Mouse (Mus musculus): ENCODE measurements around the gene Hmgn2. TPM values are rescaled to one million over a fixed set of nuclear protein-coding genes. Genes with fewer than 3 reads are reported as not detected.

Hmgn2 gene
- 74.2 TPM for polyA plus RNA-seq (2014; fragmentation: Illumina TruSeq; extraction: RNeasy Lipid Tissue Mini Kit (QIAGEN cat#74804); ENCODE audit: low read depth, low replicate concordance)

DNA sequence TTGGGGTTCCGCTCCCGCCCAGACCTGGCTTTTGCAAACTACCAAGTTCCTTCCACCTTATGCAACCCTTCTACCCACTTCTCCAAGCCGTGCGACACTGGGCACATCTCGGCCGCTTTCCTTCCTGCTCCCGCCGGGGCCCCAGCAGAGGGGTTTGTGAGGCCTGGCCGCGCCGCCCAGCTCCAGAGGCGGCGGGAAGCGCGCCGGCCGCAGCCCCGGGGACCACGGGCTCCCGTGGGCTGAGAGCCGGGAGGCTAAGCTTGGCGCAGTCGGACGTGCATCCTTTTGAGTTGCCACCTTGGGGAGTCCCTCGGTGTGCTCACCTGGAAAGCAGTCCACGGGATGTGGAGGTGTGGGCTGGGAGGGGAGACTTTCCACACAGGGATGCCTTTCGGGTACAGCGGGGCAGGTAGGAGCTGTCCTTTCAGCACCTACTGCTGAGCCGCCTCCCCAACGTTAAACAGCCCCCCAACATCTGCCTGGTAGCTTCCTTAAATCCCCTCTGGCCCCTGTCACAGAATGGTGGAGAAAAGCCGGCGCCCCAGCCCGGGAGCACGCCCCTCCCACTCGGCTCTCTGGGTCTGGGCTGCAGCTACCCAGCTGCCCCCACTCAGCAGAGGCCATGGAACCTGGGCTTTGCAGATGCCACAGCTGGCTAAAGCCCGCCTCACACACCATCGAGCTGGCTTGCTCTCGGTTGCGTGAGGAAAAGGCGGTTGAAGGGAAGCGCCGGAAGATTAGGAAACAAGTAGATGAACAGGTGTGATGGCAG is at the start of gene Hmgn2:
TSS of gene Hmgn2 (minus strand) at position 501 of the 772 bp plus-strand sequence.

DNA sequence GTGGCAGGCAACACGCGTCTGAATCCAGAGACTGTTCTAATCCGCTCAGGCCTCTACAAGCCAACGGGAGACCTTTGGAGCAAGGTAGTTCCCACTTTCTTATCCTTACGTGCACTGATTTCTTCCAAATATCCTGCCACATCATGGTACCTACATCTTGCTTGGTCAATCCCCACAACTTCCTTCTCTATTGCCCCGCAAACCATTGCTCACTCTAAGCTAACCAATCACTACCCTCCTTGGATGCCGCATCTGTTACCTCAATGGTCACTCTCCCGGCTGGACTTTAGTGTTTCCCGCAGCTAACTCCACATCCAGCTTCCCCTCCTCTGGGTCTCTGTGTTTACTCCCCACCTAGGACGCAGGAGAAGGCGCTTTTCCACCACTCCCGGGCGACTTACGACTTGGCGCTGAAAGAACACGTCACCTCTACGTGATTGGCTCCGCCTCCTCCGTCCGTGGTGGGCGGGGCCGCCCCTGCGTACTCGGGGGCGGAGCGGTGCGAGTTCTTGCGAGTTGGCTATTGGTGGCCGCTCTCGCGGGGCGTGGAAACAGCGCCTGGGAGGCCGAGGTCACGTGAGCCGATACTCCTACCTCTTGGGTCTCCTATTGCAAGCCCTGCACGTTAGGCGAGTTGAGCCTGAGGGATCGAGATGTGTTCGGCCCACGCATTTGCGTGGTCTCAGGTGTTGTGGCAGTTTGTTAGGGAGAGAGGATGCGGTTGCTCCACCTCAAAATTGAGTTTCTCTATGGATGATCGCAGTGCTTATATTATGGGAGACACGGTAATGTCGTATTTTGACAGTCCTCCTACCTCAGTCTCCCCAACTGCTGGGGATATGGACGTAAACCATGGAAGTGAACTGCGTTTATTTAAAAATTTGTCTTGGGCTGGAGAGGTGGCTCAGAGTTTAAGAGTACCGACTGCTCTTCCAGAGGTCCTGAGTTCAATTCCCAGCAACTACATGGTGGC is 32.3 kb upstream of the Hmgn2 start, which contains the start of gene Dhdds:
TSS of gene Dhdds (minus strand) at position 453 of the 973 bp plus-strand sequence.

Other genes starting within 250 kb of the Hmgn2 start
- gene Arid1a, start 211.9 kb downstream of the Hmgn2 start, polyA plus RNA-seq (2014; fragmentation: Illumina TruSeq; extraction: RNeasy Lipid Tissue Mini Kit (QIAGEN cat#74804); ENCODE audit: low read depth, low replicate concordance): 7.2 TPM
- gene Rps6ka1, start 80.9 kb downstream of the Hmgn2 start, polyA plus RNA-seq (2014; fragmentation: Illumina TruSeq; extraction: RNeasy Lipid Tissue Mini Kit (QIAGEN cat#74804); ENCODE audit: low read depth, low replicate concordance): 0.29 TPM
- 10.2 TPM for gene Dhdds, start 32.3 kb upstream of the Hmgn2 start, polyA plus RNA-seq (2014; fragmentation: Illumina TruSeq; extraction: RNeasy Lipid Tissue Mini Kit (QIAGEN cat#74804); ENCODE audit: low read depth, low replicate concordance)
- not detected for gene Lin28a, start 50.2 kb upstream of the Hmgn2 start, polyA plus RNA-seq (2014; fragmentation: Illumina TruSeq; extraction: RNeasy Lipid Tissue Mini Kit (QIAGEN cat#74804); ENCODE audit: low read depth, low replicate concordance)
- not detected for gene Zfp683, start 85.2 kb upstream of the Hmgn2 start, polyA plus RNA-seq (2014; fragmentation: Illumina TruSeq; extraction: RNeasy Lipid Tissue Mini Kit (QIAGEN cat#74804); ENCODE audit: low read depth, low replicate concordance)
- gene Crybg2, start 92.2 kb upstream of the Hmgn2 start, polyA plus RNA-seq (2014; fragmentation: Illumina TruSeq; extraction: RNeasy Lipid Tissue Mini Kit (QIAGEN cat#74804); ENCODE audit: low read depth, low replicate concordance): 0.29 TPM
- 9.6 TPM for gene Cd52, start 126.4 kb upstream of the Hmgn2 start, polyA plus RNA-seq (2014; fragmentation: Illumina TruSeq; extraction: RNeasy Lipid Tissue Mini Kit (QIAGEN cat#74804); ENCODE audit: low read depth, low replicate concordance)
- not detected for gene Ubxn11, start 133.9 kb upstream of the Hmgn2 start, polyA plus RNA-seq (2014; fragmentation: Illumina TruSeq; extraction: RNeasy Lipid Tissue Mini Kit (QIAGEN cat#74804); ENCODE audit: low read depth, low replicate concordance)
- 1.2 TPM for gene Sh3bgrl3, start 160.1 kb upstream of the Hmgn2 start, polyA plus RNA-seq (2014; fragmentation: Illumina TruSeq; extraction: RNeasy Lipid Tissue Mini Kit (QIAGEN cat#74804); ENCODE audit: low read depth, low replicate concordance)
- 20.6 TPM for gene Cep85, start 218.5 kb upstream of the Hmgn2 start, polyA plus RNA-seq (2014; fragmentation: Illumina TruSeq; extraction: RNeasy Lipid Tissue Mini Kit (QIAGEN cat#74804); ENCODE audit: low read depth, low replicate concordance)
- not detected for gene Gm7534, start 234.4 kb upstream of the Hmgn2 start, polyA plus RNA-seq (2014; fragmentation: Illumina TruSeq; extraction: RNeasy Lipid Tissue Mini Kit (QIAGEN cat#74804); ENCODE audit: low read depth, low replicate concordance)